46 mouse cellular contexts compared by ENCODE assay signal in genomic region chr16:48404009-48404408, GRCm38 (mm10). TPM values are rescaled to one million over a fixed set of nuclear protein-coding genes. Genes with fewer than 3 reads are reported as not detected.
"Had no signal": no experiment of that assay in that cellular context is flagged by ENCODE, and none has a peak within 500 bp of the region (broad histone marks: within the 10 kb centered on the region; RNA-seq: fewer than 3 reads in every experiment).

No protein-coding gene starts in this region.

- DNase-seq: left cerebral cortex, postnatal 4 days; liver; liver, embryonic 13.5 days; liver, postnatal 0 days; lung, adult 18-20 months; lung, adult 2 months; lung, embryonic 14.5 days; lung, postnatal 10 days; lung, postnatal 14 days; lung, postnatal 36 days; lung, postnatal 4 days; midbrain, embryonic 14.5 days had no signal

- H3K9ac ChIP-seq: limb, embryonic 12.5 days; limb, embryonic 13.5 days; limb, embryonic 15.5 days; liver, embryonic 12.5 days; liver, embryonic 13.5 days; liver, embryonic 14.5 days; liver, embryonic 15.5 days; liver, postnatal 0 days; lung, embryonic 14.5 days; lung, embryonic 15.5 days; midbrain, embryonic 12.5 days; midbrain, embryonic 13.5 days; midbrain, embryonic 15.5 days had no signal

- H3K4me1 ChIP-seq: limb, embryonic 10.5 days; limb, embryonic 15.5 days; liver, embryonic 12.5 days; liver, embryonic 13.5 days; liver, embryonic 15.5 days; lung, embryonic 15.5 days; megakaryocyte, embryonic 14.5 days; midbrain, embryonic 12.5 days; midbrain, embryonic 13.5 days had no signal

- H3K36me3 ChIP-seq: limb, embryonic 10.5 days; limb, embryonic 12.5 days; limb, embryonic 13.5 days; limb, embryonic 15.5 days; liver, embryonic 12.5 days; liver, embryonic 13.5 days; liver, embryonic 15.5 days; lung, embryonic 15.5 days; midbrain, embryonic 10.5 days; midbrain, embryonic 12.5 days; midbrain, embryonic 13.5 days; midbrain, embryonic 15.5 days had no signal

- ATAC-seq: liver, embryonic 12.5 days; liver, postnatal 0 days; lung, postnatal 0 days; midbrain, embryonic 13.5 days; midbrain, embryonic 15.5 days; midbrain, embryonic 16.5 days had no signal

- H3K9me3 ChIP-seq: limb, embryonic 10.5 days; limb, embryonic 12.5 days; limb, embryonic 13.5 days; limb, embryonic 15.5 days; liver, embryonic 12.5 days; liver, embryonic 13.5 days; liver, embryonic 15.5 days; lung, embryonic 15.5 days; megakaryocyte, embryonic 14.5 days; midbrain, embryonic 10.5 days; midbrain, embryonic 12.5 days; midbrain, embryonic 13.5 days; midbrain, embryonic 15.5 days had no signal

- H3K27me3 ChIP-seq: limb, embryonic 12.5 days; limb, embryonic 13.5 days; limb, embryonic 15.5 days; liver, embryonic 12.5 days; liver, embryonic 13.5 days; liver, embryonic 15.5 days; lung, embryonic 15.5 days; megakaryocyte, embryonic 14.5 days; midbrain, embryonic 12.5 days; midbrain, embryonic 13.5 days; midbrain, embryonic 15.5 days had no signal

- H3K27ac ChIP-seq: limb, embryonic 10.5 days; limb, embryonic 12.5 days; limb, embryonic 13.5 days; limb, embryonic 15.5 days; liver, embryonic 12.5 days; liver, embryonic 13.5 days; liver, embryonic 14.5 days; liver, embryonic 15.5 days; lung, embryonic 15.5 days; macrophage; midbrain, embryonic 10.5 days; midbrain, embryonic 12.5 days; midbrain, embryonic 13.5 days; midbrain, embryonic 15.5 days had no signal

- H3K4me3 ChIP-seq: limb, embryonic 10.5 days; limb, embryonic 12.5 days; limb, embryonic 13.5 days; limb, embryonic 15.5 days; liver, embryonic 12.5 days; liver, embryonic 13.5 days; liver, embryonic 15.5 days; lung, embryonic 15.5 days; megakaryocyte, embryonic 14.5 days; midbrain, embryonic 10.5 days; midbrain, embryonic 12.5 days; midbrain, embryonic 13.5 days; midbrain, embryonic 15.5 days; myocyte had no signal

- H3K4me2 ChIP-seq: limb, embryonic 12.5 days; limb, embryonic 13.5 days; limb, embryonic 15.5 days; liver, embryonic 11.5 days; liver, embryonic 12.5 days; liver, embryonic 13.5 days; liver, embryonic 15.5 days; lung, embryonic 14.5 days; lung, embryonic 15.5 days; midbrain, embryonic 11.5 days; midbrain, embryonic 12.5 days; midbrain, embryonic 13.5 days; midbrain, embryonic 15.5 days had no signal

RNA-seq across cellular contexts. Expression of gene Gm5485, which starts 8.2 kb away (rescaled TPM):
- total RNA-seq: left cerebral cortex, adult 8-10 months; left cerebral cortex, postnatal 10 days; left cerebral cortex, postnatal 14 days; left cerebral cortex, postnatal 25 days; left cerebral cortex, postnatal 36 days; left cerebral cortex, postnatal 4 days; liver, adult 2 months; megakaryocyte progenitor cell, adult 5-6 weeks; megakaryocyte, adult 5-6 weeks; midbrain, postnatal 0 days; monocyte, adult 5-6 weeks had no signal
- polyA plus RNA-seq: limb, embryonic 10.5 days; limb, embryonic 11.5 days; limb, embryonic 12.5 days; limb, embryonic 13.5 days; limb, embryonic 14.5 days; limb, embryonic 15.5 days; liver, adult 2 months; liver, embryonic 11.5 days; liver, embryonic 12.5 days; liver, embryonic 13.5 days; liver, embryonic 14.5 days; liver, embryonic 15.5 days; liver, embryonic 16.5 days; liver, postnatal 0 days; lung, adult 2 months; lung, embryonic 14.5 days; lung, embryonic 15.5 days; lung, embryonic 16.5 days; macrophage; midbrain, embryonic 10.5 days; midbrain, embryonic 11.5 days; midbrain, embryonic 12.5 days; midbrain, embryonic 13.5 days; midbrain, embryonic 14.5 days; midbrain, embryonic 15.5 days; midbrain, embryonic 16.5 days; midbrain, postnatal 0 days; myocyte; neural tube, embryonic 11.5 days had no signal

RNA-seq across cellular contexts. Expression of gene Morc1, which starts 27.0 kb away (rescaled TPM):
- total RNA-seq: left cerebral cortex, postnatal 36 days; liver, adult 2 months; megakaryocyte progenitor cell, adult 5-6 weeks; megakaryocyte, adult 5-6 weeks; monocyte, adult 5-6 weeks had no signal
- polyA plus RNA-seq: limb, embryonic 10.5 days; limb, embryonic 11.5 days; limb, embryonic 13.5 days; liver, adult 2 months; liver, embryonic 12.5 days; liver, embryonic 13.5 days; liver, embryonic 14.5 days; liver, embryonic 15.5 days; liver, embryonic 16.5 days; liver, postnatal 0 days; macrophage; midbrain, embryonic 10.5 days; midbrain, embryonic 11.5 days; midbrain, embryonic 12.5 days; midbrain, embryonic 13.5 days; midbrain, embryonic 14.5 days; midbrain, embryonic 15.5 days; myocyte; neural tube, embryonic 11.5 days had no signal
